Mouse (Mus musculus) liver, embryonic 15.5 days (tissue): ENCODE data around the gene Cacna2d2. TPM values are rescaled to one million over a fixed set of nuclear protein-coding genes. Genes with fewer than 3 reads are reported as not detected.
"Not testable (repeated sequence)": the region's sequence is repeated elsewhere in the genome, so short reads cannot be mapped to it uniquely, and the experiment has no call there.

Experiments used
- ATAC-seq: fragments of 200-750 bp; cut with Nextera tagmentation; 2 replicates; pipeline ENCODE4 v1.8.0; 2017; ENCODE audit warnings: moderate number of reproducible peaks, mild to moderate bottlenecking, moderate library complexity; ENCODE audit not compliant: insufficient read depth
- H3K27ac ChIP-seq: fragments of 300-500 bp; sonication (generic); replicated peaks from 2 replicates; pipeline ENCODE4 v1.5.1; 2015; ENCODE audit warnings: mild to moderate bottlenecking, inconsistent platforms
- H3K27me3 ChIP-seq: fragments of 300-500 bp; sonication (generic); 2 replicates; pipeline ENCODE4 v1.6.1; 2015; ENCODE audit warnings: mild to moderate bottlenecking, inconsistent platforms
- H3K36me3 ChIP-seq: fragments of 300-500 bp; sonication (generic); replicated peaks from 2 replicates; pipeline ENCODE4 v1.6.1; 2015; ENCODE audit warnings: moderate library complexity, mild to moderate bottlenecking, inconsistent platforms
- H3K4me1 ChIP-seq: fragments of 300-500 bp; sonication (generic); replicated peaks from 2 replicates; pipeline ENCODE4 v1.6.1; 2015; ENCODE audit warnings: inconsistent platforms
- H3K4me2 ChIP-seq: fragments of 300-500 bp; sonication (generic); 2 replicates; pipeline ENCODE4 v1.6.1; 2015; ENCODE audit warnings: moderate library complexity, mild to moderate bottlenecking, inconsistent platforms
- H3K4me3 ChIP-seq: fragments of 300-500 bp; sonication (generic); replicated peaks from 2 replicates; pipeline ENCODE4 v1.5.1; 2015; ENCODE audit warnings: mild to moderate bottlenecking, inconsistent platforms
- H3K9ac ChIP-seq: fragments of 300-500 bp; sonication (generic); 2 replicates; pipeline ENCODE4 v1.6.1; 2015; ENCODE audit warnings: moderate library complexity, mild to moderate bottlenecking, inconsistent platforms
- H3K9me3 ChIP-seq: fragments of 300-500 bp; sonication (generic); replicated peaks from 2 replicates; pipeline ENCODE4 v1.6.1; 2016; ENCODE audit warnings: inconsistent platforms
- WGBS: fragments of 180-500 bp; shearing (Covaris S2); methylation state at CpG from one replicate; pipeline ENCODE4 v1.1.7; 2015; ENCODE audit warnings: mixed read lengths; ENCODE audit not compliant: insufficient replicate concordance; 5-methylcytosine and 5-hydroxymethylcytosine counted together
- polyA plus RNA-seq: library from polyadenylated mRNA; unstranded; fragments of >200 nt; fragmentation: Nextera tagmentation; extraction: Ambion mirVana; gene quantifications from 2 replicates; pipeline ENCODE4 v1.2.1, GENCODE M21; 2015

Cacna2d2 gene
- polyA plus RNA-seq, 1 experiment from 2014 or later, result 0.02 TPM

DNA sequence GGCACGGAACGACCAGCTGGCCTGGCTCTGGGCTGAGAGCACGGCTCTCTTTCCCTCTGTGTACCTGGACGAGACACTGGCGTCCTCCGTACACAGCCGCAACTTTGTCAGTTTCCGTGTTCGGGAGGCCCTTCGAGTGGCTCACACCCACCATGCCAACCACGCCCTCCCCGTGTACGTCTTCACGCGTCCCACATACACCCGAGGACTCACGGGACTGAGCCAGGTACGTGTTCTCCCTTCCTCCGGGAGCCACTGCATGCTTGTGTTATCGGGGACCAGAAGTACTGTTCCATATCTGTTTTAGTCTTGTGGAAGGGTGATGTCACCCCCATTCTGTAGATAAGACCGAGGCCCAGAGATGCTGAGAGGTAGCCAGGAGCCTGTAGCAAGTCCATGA is 171.4 kb downstream of the Cacna2d2 start:
- Histone ChIP-seq H3K9me3 (no peaks in the 10 kb centered on the region), H3K4me1 (peaks cover 86% of the 10 kb centered on the region)
- peak; percentile 65 for ATAC-seq

DNA sequence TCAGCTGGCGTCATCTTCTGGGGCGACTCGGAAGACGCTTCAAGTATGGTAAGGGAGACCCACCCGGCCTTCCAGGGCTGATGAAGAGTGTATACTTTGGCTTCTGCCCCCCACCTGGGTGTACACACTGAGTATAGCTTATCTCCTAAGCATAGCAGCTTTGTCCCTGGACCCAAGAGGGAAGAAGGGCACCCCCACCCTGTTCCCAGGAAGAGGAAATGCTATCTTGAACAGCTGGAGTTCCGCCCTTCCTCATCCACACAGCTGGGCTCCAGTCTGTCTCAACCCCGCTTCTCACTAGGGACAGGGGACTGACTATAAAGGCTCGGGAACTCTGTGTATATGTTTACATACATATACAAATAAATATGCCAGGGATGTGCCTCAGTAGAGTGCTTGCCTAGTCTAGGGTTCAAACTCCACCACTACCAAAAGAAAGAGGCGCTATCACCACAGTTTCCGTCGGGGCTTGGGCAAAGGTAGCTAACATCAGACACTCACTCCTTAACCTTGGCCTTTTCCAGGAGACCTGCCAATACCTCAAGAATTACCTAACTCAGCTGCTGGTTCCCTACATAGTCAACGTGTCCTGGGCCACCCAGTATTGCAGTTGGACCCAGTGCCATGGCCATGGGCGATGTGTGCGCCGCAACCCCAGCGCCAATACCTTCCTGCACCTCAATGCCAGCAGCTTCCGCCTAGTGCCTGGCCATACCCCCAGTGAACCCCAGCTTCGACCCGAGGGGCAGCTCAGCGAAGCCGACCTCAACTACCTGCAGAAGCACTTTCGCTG is 172.3 kb downstream of the Cacna2d2 start:
- 68% methylated on average over 22 of the region's 22 CpGs for WGBS
- Histone ChIP-seq H3K4me2 (peak overlapping the region; percentile 89), H3K36me3 (peaks cover 33% of the 10 kb centered on the region), H3K27me3 (no peaks in the 10 kb centered on the region), H3K4me3 (peak overlapping the region; percentile 80), H3K4me1 (peaks cover 86% of the 10 kb centered on the region), H3K27ac (peak overlapping the region; percentile 96), H3K9me3 (no peaks in the 10 kb centered on the region), H3K9ac (peak overlapping the region; percentile 81)
- peak; percentile 31 for ATAC-seq

More for the DNA sequence above, 171.4 kb downstream of the Cacna2d2 start:
- H3K36me3 ChIP-seq, result peaks cover 33% of the 10 kb centered on the region
- peak overlapping the region; percentile 96 for H3K27ac ChIP-seq
- 31% methylated on average over 21 of the region's 21 CpGs for WGBS
- peak overlapping the region; percentile 81 for H3K9ac ChIP-seq
- H3K4me3 ChIP-seq, result peak overlapping the region; percentile 80
- H3K4me2 ChIP-seq, result peak overlapping the region; percentile 89
- no peaks in the 10 kb centered on the region for H3K27me3 ChIP-seq

DNA sequence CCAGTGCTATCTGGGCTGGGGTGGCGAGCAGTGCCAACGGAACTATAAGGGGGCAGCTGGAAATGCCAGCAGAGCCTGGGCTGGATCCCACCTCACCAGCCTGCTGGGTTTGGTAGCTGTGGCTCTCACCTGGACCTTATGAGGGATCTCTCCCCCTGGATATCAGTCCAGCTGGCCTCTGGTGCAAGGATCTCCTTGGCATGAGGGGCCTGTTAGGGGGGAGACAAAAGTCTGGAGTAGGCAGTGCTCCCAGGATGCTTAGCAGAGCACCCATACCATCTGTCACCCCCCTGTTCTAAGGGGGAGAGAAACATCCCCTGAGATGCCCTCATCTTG is 172.9 kb downstream of the Cacna2d2 start:
- peak overlapping the region; percentile 81; the same call in 1 of the 2 replicates for H3K9ac ChIP-seq
- peak overlapping the region; percentile 96 for H3K27ac ChIP-seq
- no peak for ATAC-seq
- H3K4me3 ChIP-seq, result peak overlapping the region; percentile 80; the same call in 1 of the 2 replicates
- peaks cover 33% of the 10 kb centered on the region for H3K36me3 ChIP-seq
- no peaks in the 10 kb centered on the region for H3K9me3 ChIP-seq
- H3K4me2 ChIP-seq, result peak overlapping the region; percentile 89
- no peaks in the 10 kb centered on the region for H3K27me3 ChIP-seq
- H3K4me1 ChIP-seq, result peaks cover 86% of the 10 kb centered on the region
- 83% methylated on average over 2 of the region's 2 CpGs for WGBS

DNA sequence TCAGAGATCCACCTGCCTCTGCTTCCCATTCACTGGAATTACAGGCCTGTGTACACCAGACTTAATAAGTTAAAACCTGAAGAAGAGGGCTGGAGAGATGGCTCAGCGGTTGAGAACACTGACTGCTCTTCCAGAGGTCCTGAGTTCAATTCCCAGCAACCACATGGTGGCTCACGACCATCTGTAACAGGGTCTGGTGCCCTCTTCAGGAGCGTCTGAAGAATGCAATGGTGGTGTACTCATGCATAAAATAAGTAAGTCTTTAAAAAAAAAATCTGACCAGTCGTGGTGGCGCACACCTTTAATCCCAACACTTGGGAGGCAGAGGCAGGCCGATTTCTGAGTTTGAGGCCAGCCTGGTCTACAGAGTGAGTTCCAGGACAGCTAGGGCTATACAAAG is 174.4 kb downstream of the Cacna2d2 start:
- Histone ChIP-seq H3K4me1 (peaks cover 85% of the 10 kb centered on the region), H3K36me3 (peaks cover 33% of the 10 kb centered on the region)
- not testable (repeated sequence) for H3K4me3 ChIP-seq, ATAC-seq, H3K4me2 ChIP-seq, H3K27ac ChIP-seq, H3K9me3 ChIP-seq, H3K9ac ChIP-seq, H3K27me3 ChIP-seq
- 66% methylated on average over 6 of the region's 6 CpGs for WGBS

DNA sequence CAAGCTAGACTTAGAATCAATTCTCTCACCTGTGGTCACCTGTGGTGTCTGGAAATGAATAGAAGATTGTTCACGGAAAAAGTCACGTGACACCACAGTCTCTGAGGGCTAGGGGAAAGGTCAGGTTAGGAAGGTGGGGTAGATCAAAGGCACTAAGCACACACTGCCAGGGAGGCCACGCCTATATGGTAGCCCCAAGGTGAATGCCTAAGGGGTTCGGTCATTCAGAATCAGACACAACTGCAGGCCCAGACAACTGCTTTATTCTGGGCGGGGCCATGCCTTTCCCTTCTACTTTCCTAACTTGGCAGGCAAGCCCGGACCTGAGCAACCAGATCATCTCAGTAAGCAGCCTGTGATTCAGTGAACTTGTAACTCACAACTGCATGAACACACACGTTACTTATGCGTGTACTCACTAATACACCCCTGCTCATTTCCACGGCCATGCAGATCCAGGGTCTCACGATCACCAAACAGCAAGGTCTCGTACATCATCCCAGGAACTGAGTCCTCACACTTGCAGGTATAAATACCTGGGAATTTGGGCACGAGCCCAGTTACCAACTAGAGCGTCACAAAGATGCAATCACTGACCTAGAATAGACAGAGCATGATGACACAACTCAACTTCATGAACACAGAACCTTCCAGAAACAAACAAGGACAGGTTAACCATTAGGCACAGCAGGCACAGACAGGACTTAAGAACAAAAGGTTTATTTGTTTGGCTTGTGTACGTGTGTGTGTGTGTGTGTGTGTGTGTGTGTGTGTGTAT is 176.4 kb downstream of the Cacna2d2 start:
- Histone ChIP-seq H3K4me1 (peaks cover 90% of the 10 kb centered on the region), H3K27ac (peak overlapping the region; percentile 84), H3K4me2 (peak overlapping the region; percentile 0; the same call in 1 of the 2 replicates), H3K27me3 (no peaks in the 10 kb centered on the region), H3K36me3 (peaks cover 33% of the 10 kb centered on the region), H3K9ac (no peak overlapping the region), H3K4me3 (no peak overlapping the region), H3K9me3 (no peaks in the 10 kb centered on the region)
- ATAC-seq, result no peak
- WGBS, result 73% methylated on average over 14 of the region's 14 CpGs

DNA sequence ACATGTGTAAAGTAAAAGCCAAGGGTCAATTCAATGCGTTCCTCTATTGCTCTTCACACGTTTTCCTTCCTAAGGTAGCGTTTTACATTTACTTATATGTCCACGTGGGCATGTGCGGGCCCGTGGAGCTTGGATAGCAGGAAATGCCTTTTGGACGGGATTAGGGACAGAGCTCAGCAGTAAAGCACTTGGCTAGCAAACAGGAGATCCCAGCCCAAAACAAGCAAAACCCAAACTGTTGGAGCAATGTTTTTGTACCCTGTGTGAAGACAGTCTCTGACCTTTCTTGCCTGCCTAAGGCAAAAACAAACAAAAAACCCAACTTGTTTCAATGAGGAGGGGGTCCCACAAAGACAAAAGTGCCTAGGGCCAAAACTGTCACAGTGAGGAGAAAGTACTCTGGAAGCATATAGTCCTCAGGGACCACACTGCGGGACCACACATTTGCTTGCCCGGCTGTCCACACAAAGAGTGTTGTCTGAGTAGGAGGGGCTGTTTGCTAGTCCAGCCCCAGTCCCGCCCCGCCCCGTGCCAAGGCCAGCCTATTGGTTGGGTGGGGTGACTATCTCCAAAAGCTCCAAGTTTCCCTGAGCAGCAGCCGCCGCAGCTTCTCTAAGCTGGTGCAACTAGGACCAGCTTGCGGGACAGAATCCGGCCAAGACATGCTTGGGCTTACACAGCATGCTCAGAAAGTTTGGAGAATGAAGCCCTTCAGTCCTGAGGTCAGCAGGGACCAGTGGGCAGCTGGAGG is 177.1 kb downstream of the Cacna2d2 start, which contains the start of gene Hyal1:
Gene Hyal1 (plus strand): TSS at position 571 of the 751 bp plus-strand sequence.
- Histone ChIP-seq H3K9ac (peak within 1 kb of the TSS; percentile 58), H3K4me3 (peak within 1 kb of the TSS; percentile 55), H3K9me3 (no peaks in the 10 kb centered on the region), H3K4me1 (peaks cover 89% of the 10 kb centered on the region), H3K4me2 (peak within 1 kb of the TSS; percentile 76), H3K27ac (peak within 1 kb of the TSS; percentile 84), H3K27me3 (no peaks in the 10 kb centered on the region), H3K36me3 (peaks cover 29% of the 10 kb centered on the region)
- ATAC-seq, result peak; percentile 65
- WGBS, result 24% methylated on average over 16 of the region's 16 CpGs

DNA sequence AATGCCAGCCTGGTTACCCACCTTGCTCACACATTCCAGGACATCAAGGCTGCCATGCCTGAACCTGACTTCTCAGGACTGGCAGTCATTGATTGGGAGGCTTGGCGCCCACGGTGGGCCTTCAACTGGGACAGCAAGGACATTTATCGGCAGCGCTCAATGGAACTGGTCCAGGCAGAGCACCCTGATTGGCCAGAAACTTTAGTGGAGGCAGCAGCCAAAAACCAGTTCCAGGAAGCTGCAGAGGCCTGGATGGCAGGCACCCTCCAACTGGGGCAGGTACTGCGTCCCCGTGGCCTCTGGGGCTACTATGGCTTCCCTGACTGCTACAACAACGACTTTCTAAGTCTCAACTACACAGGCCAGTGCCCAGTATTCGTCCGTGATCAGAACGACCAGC is 178.5 kb downstream of the Cacna2d2 start:
- no peak overlapping the region for H3K4me3 ChIP-seq
- peaks cover 89% of the 10 kb centered on the region for H3K4me1 ChIP-seq
- H3K4me2 ChIP-seq, result peak overlapping the region; percentile 76

DNA sequence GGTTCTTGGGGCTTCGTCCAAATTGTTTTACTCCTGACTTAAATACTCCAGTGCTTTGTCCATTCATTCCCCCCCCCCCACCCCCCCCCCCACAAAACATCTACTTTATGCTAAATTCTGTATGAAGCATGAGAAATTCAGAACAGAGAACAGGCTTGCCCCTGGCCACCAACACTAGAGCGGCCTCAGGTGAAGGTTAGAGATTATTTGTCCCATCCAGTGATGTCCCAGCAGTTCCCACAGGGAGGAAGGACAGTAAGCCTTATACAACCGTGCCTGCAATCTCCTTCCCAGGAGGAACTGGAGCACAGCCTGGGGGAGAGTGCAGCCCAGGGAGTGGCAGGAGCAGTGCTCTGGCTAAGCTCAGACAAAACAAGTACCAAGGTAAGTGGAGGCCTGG is 179.2 kb downstream of the Cacna2d2 start, which contains the start of gene Naa80:
Gene Naa80 (plus strand): TSS at position 301 of the 400 bp plus-strand sequence.
- no peak for ATAC-seq
- no peaks in the 10 kb centered on the region for H3K9me3 ChIP-seq
- H3K4me3 ChIP-seq, result no peak within 1 kb of the TSS
- H3K27me3 ChIP-seq, result no peaks in the 10 kb centered on the region
- H3K9ac ChIP-seq, result no peak within 1 kb of the TSS; the same call in 1 of the 2 replicates
- WGBS, result 73% methylated on average over 3 of the region's 3 CpGs
- H3K27ac ChIP-seq, result peak within 1 kb of the TSS; percentile 96
- H3K4me2 ChIP-seq, result peak within 1 kb of the TSS; percentile 80
- H3K4me1 ChIP-seq, result peaks cover 88% of the 10 kb centered on the region
- peaks cover 17% of the 10 kb centered on the region for H3K36me3 ChIP-seq

More for the DNA sequence above, 178.5 kb downstream of the Cacna2d2 start:
- no peaks in the 10 kb centered on the region for H3K9me3 ChIP-seq
- H3K27me3 ChIP-seq, result no peaks in the 10 kb centered on the region
- H3K9ac ChIP-seq, result no peak overlapping the region
- H3K27ac ChIP-seq, result 0 out of 2 replicates have a peak overlapping the region, but pooled peaks have one; percentile 69
- H3K36me3 ChIP-seq, result peaks cover 16% of the 10 kb centered on the region
- WGBS, result 84% methylated on average over 10 of the region's 10 CpGs
- no peak for ATAC-seq
